Mouse (Mus musculus): ENCODE results near the gene Kazn. TPM values are rescaled to one million over a fixed set of nuclear protein-coding genes. Genes with fewer than 3 reads are reported as not detected.

Kazn gene
- polyA plus RNA-seq, 1 experiment, result 60.3 TPM

DNA sequence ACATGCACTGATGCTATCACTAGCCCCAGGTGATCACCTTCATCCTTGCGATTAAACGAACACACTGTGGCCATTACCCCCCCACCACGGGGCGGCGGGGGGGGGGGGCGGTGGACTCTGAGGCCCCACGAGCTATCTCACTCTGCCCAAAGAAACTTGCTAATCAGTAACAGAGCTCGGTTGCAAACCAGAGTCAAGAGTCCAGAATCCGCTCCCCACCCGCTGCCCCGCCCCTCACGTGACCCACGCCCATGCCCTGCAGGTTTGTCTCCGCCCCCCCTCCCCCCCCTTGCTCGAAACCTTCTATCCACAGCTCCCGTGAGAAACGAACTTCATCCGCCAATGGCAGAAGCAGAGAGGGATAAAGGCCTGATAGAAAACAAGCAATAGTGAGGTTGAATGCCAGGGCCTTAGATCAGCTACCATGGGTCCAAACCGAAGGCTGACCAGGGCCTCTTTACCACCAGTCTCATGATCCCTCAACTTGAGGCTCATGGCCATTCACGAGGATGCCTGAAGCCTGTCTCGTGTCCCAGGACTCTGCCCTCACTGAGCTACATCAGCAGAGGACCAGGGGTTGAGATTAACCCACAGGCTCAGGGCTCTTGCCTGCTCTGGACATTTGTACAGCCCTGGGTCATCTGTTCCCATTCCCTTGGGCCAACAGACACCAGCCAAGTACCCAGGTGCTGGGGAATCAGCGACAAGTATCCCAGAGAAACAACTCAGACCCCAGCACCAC is 186.6 kb downstream of the Kazn start:
- Histone ChIP-seq H3K4me1 (ENCODE audit: control insufficient read depth, insufficient read depth, low read length) (no peaks in the 10 kb centered on the region), H3K4me3 (ENCODE audit: insufficient read depth, low read length) (no peak overlapping the region), H3K27ac (ENCODE audit: insufficient read depth, low read length) (no peak overlapping the region)
- TF ChIP-seq POLR2A (IDR thresholded peaks at IDR 0.05; ENCODE audit: extremely low read depth, insufficient read depth, low read length) (no peak), CTCF (IDR thresholded peaks at IDR 0.05; ENCODE audit: extremely low read depth, insufficient read depth, low read length) (no peak)

Other genes with a start within 250 kb of the Kazn start
- 6.5 and 8.2 TPM in 2 replicates for gene Fhad1, start 224.3 kb downstream of the Kazn start, polyA plus RNA-seq (2012; rRNA removed)
- 8.4 and 9.7 TPM in 2 replicates for gene Tmem51, start 155.1 kb downstream of the Kazn start, polyA plus RNA-seq (2012; rRNA removed)

Data from cortical plate, adult 2 months (tissue).